Comparison of ENCODE assay signal across 24 mouse cellular contexts in the genomic region with DNA sequence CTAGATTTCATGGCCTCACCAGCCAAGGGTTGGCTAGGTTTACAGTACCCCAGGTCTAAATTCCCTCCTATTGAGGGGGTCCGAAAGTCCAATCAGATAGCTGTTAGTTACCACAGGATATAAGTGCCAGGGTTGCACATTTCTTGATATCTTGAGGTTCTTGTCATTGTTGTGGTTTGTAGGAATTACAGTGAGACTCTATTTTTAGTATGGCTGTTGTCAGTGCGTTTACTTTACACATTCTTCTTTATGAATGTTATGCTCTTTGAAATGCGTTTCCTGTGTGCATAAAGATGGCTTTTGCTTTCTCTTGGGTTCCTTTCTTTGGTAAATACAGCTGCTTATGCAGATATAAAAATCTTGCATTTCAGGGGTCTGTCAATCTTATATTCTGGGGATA.
"Had no signal": no experiment of that assay in that cellular context is flagged by ENCODE, and none has a peak within 500 bp of the region (broad histone marks: within the 10 kb centered on the region; RNA-seq: fewer than 3 reads in every experiment).

No protein-coding gene starts in this region.

- DNase-seq: kidney, adult 2 months; kidney, postnatal 10 days; kidney, postnatal 4 days; layer of hippocampus, adult 9-11 months; left cerebral cortex, postnatal 4 days; liver, postnatal 0 days; lung, postnatal 14 days; right cerebral cortex, adult 18-20 months; right cerebral cortex, postnatal 14 days; spleen, adult 18-20 months had no signal

- H3K4me1 ChIP-seq: limb, embryonic 12.5 days; limb, embryonic 15.5 days; midbrain, embryonic 10.5 days; midbrain, embryonic 13.5 days; neural tube, embryonic 12.5 days; stomach, embryonic 15.5 days had no signal

- H3K27ac ChIP-seq: left cerebral cortex, adult 2 months; limb, embryonic 12.5 days; limb, embryonic 15.5 days; liver, embryonic 14.5 days; lung, embryonic 15.5 days; midbrain, embryonic 10.5 days; midbrain, embryonic 13.5 days; neural tube, embryonic 12.5 days; neural tube, embryonic 15.5 days; stomach, embryonic 15.5 days had no signal

- H3K36me3 ChIP-seq: limb, embryonic 12.5 days; limb, embryonic 15.5 days; lung, embryonic 15.5 days; midbrain, embryonic 10.5 days; midbrain, embryonic 13.5 days; neural tube, embryonic 12.5 days; neural tube, embryonic 15.5 days; stomach, embryonic 15.5 days had no signal

- H3K4me3 ChIP-seq: left cerebral cortex, adult 2 months; limb, embryonic 12.5 days; limb, embryonic 15.5 days; lung, embryonic 15.5 days; megakaryocyte, embryonic 14.5 days; midbrain, embryonic 10.5 days; midbrain, embryonic 13.5 days; neural tube, embryonic 12.5 days; neural tube, embryonic 15.5 days; stomach, embryonic 15.5 days had no signal

- H3K9me3 ChIP-seq: limb, embryonic 12.5 days; limb, embryonic 15.5 days; lung, embryonic 15.5 days; megakaryocyte, embryonic 14.5 days; midbrain, embryonic 10.5 days; midbrain, embryonic 13.5 days; neural tube, embryonic 12.5 days; neural tube, embryonic 15.5 days; stomach, embryonic 15.5 days had no signal

- ATAC-seq: intestine, postnatal 0 days; liver, postnatal 0 days; midbrain, embryonic 13.5 days; midbrain, embryonic 16.5 days had no signal

- H3K27me3 ChIP-seq: limb, embryonic 12.5 days; limb, embryonic 15.5 days; lung, embryonic 15.5 days; megakaryocyte, embryonic 14.5 days; midbrain, embryonic 13.5 days; neural tube, embryonic 12.5 days; neural tube, embryonic 15.5 days; stomach, embryonic 15.5 days had no signal

- H3K4me2 ChIP-seq: limb, embryonic 12.5 days; limb, embryonic 15.5 days; liver, embryonic 11.5 days; lung, embryonic 15.5 days; midbrain, embryonic 13.5 days; neural tube, embryonic 12.5 days; neural tube, embryonic 15.5 days; stomach, embryonic 15.5 days had no signal

- H3K9ac ChIP-seq: limb, embryonic 12.5 days; limb, embryonic 15.5 days; liver, embryonic 14.5 days; liver, postnatal 0 days; lung, embryonic 15.5 days; midbrain, embryonic 13.5 days; neural tube, embryonic 12.5 days; neural tube, embryonic 15.5 days; stomach, embryonic 15.5 days had no signal
